Mouse (Mus musculus): ENCODE measurements around the gene Btbd35f6.
"Not testable (repeated sequence)": the region's sequence is repeated elsewhere in the genome, so short reads cannot be mapped to it uniquely, and the experiment has no call there.

The Btbd35f6 gene

DNA sequence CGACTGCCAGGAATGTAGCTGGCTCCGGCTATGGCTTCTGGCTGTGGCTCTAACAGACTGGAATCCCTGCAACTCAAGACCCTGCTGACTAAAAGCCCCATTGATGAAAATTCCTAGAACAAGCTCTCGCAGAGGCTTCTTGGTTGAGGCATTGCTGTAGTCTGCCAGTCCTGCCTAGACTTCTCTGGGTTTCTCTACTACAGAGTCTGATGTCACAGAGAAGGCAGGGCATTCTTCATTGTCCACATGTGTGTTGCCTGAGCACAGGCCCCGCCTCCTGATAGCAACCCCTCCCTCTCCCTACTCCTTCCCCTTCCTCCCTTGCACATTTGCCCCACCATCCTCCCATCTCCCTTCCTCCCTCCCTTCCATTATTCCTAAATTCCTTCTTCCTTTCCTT, at the start of gene Btbd35f6:
Gene Btbd35f6 (minus strand): TSS at position 101 of the 400 bp plus-strand sequence.
- DNase-seq (ENCODE audit: low read depth, low spot score), result not testable (repeated sequence)

GRCm38 (mm10) chrX:33986716-33987115, 30.4 kb upstream of the Btbd35f6 start, which contains the start of gene Gm21870:
TSS of gene Gm21870 (minus strand) at chrX:33986816.
- DNase-seq (ENCODE audit: low read depth, low spot score), result not testable (repeated sequence)

- DNase-seq (ENCODE audit: low read depth, low spot score), result not testable (repeated sequence)
These were observed 26.1 kb downstream of the Btbd35f6 start for GRCm38 (mm10) chrX:33930216-33930615.

DNA sequence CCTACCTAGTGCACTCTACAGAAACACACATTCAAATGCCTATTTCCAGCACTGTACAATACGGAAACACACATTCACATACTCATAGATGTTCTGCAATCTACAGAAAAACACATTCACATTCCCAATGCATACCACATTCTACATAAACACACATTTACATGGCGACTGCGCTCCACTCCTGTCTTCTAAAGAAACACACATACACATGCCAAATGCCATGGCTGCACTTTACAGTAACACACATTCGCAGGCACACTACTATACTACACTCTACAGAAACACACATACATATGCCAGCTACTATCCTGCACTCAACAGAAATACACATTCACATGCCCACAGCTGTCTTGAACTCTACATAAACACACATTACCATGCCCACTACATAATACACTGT, 28.1 kb downstream of the Btbd35f6 start:
- not testable (repeated sequence) for DNase-seq (ENCODE audit: low read depth, low spot score)

DNA sequence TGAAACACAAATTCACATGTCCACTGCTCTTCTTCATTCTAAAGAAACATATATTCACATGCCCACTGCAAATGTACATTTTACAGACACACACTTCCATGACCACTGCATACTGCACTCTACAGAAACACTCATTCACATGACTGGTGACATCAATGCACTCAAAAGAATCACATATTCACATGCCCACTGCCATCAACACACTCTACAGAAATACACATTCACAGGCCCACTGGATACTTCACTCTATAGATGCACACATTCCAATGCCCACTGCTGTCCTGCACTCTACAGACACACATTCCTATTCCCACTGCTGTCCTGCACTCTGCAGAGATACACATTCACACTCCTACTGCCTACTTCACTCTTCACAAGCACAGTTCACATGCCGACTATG, 30.0 kb downstream of the Btbd35f6 start:
- DNase-seq (ENCODE audit: low read depth, low spot score), result not testable (repeated sequence)

DNA sequence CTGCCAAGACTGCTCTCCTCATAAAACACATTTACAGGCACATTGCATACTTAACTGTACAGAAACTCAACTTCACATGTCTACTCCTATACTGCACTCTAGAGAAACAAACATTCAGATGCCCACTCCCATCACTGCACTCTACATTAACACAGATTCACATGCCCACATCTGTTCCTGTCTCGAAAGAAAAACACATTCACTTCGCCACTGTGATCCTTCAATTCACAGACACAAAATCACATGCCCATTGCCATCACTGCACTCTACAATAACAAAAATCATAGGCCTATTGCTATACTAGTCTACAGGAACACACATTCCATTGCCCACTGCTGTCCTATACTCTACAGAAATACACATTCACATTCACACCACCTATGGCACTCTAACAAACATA, 30.9 kb downstream of the Btbd35f6 start:
- not testable (repeated sequence) for DNase-seq (ENCODE audit: low read depth, low spot score)
